Mouse (Mus musculus): ENCODE measurements around the gene Clec2g.
"Not testable (repeated sequence)": the region's sequence is repeated elsewhere in the genome, so short reads cannot be mapped to it uniquely, and the experiment has no call there.

GRCm38 (mm10) chr6:128970508-128971393 is 36.6 kb downstream of the Clec2g start:
- TF ChIP-seq CTCF (IDR thresholded peaks at IDR 0.05; ENCODE audit: low read depth, low read length); POLR2AphosphoS5 (IDR thresholded peaks at IDR 0.05; ENCODE audit: insufficient replicate concordance, low read depth, low read length); TAL1 (conservative IDR thresholded peaks at IDR 0.05; ENCODE audit: low read depth, low read length); GATA1 (IDR thresholded peaks at IDR 0.05; ENCODE audit: borderline replicate concordance, low read length): not testable (repeated sequence)

All from G1E (cell line).